Mouse (Mus musculus) hindbrain, embryonic 14.5 days (tissue): Measurements from ENCODE around the gene Chd3. TPM values are rescaled to one million over a fixed set of nuclear protein-coding genes. Genes with fewer than 3 reads are reported as not detected.

Experiments used
- ATAC-seq: fragments of 200-750 bp; cut with Nextera tagmentation; 2 replicates; pipeline ENCODE4 v1.8.0; 2017; ENCODE audit warnings: moderate number of reproducible peaks, mild to moderate bottlenecking, moderate TSS enrichment, moderate library complexity; ENCODE audit not compliant: low FRiP score
- DNase-seq: peaks from one replicate; pipeline ENCODE4 v3.0.0-alpha.2; 2015; ENCODE audit warnings: low spot score
- H3K27ac ChIP-seq: fragments of 300-500 bp; sonication (generic); 2 replicates; pipeline ENCODE4 v1.5.1; 2014; ENCODE audit warnings: mild to moderate bottlenecking, moderate library complexity
- H3K27me3 ChIP-seq: fragments of 300-500 bp; sonication (generic); 2 replicates; pipeline ENCODE4 v1.6.1; 2014; ENCODE audit warnings: mild to moderate bottlenecking, low read length, mixed read lengths; ENCODE audit not compliant: control insufficient read depth, insufficient read depth
- H3K36me3 ChIP-seq: fragments of 300-500 bp; sonication (generic); replicated peaks from 2 replicates; pipeline ENCODE4 v1.6.1; 2014; ENCODE audit not compliant: control insufficient read depth, insufficient read depth
- H3K4me1 ChIP-seq: fragments of 300-500 bp; sonication (generic); replicated peaks from 2 replicates; pipeline ENCODE4 v1.6.1; 2014; ENCODE audit warnings: antibody characterized with exemption, low read length, mixed read lengths; ENCODE audit not compliant: control insufficient read depth, insufficient read depth
- H3K4me2 ChIP-seq: fragments of 300-500 bp; sonication (generic); replicated peaks from 2 replicates; pipeline ENCODE4 v1.6.1; 2014; ENCODE audit warnings: mild to moderate bottlenecking, moderate library complexity
- H3K4me3 ChIP-seq: fragments of 300-500 bp; sonication (generic); replicated peaks from 2 replicates; pipeline ENCODE4 v1.5.1; 2014; ENCODE audit warnings: mild to moderate bottlenecking, low read length
- H3K9ac ChIP-seq: fragments of 300-500 bp; sonication (generic); 2 replicates; pipeline ENCODE4 v1.6.1; 2014
- H3K9me3 ChIP-seq: fragments of 300-500 bp; sonication (generic); 2 replicates; pipeline ENCODE4 v1.6.1; 2016; ENCODE audit warnings: low read length; ENCODE audit not compliant: control insufficient read depth
- WGBS: fragments of 180-500 bp; shearing (Covaris S2); extraction: QIAGEN DNeasy Blood & Tissue Kit; methylation state at CpG from one replicate; pipeline ENCODE4 v1.1.7; 2014; 5-methylcytosine and 5-hydroxymethylcytosine counted together
- polyA plus RNA-seq: library from polyadenylated mRNA; unstranded; fragments of >200 nt; fragmentation: Nextera tagmentation; extraction: Ambion mirVana; gene quantifications from 2 replicates; pipeline ENCODE4 v1.2.1, GENCODE M21; 2014

Gene Chd3
- polyA plus RNA-seq, 1 experiment from 2014 or later = 76.6 TPM

GRCm38 (mm10) chr11:69298231-69298630 lies 71.0 kb downstream of the Chd3 start:
- DNase-seq = no peak
- H3K4me1 ChIP-seq = no peaks in the 10 kb centered on the region

GRCm38 (mm10) chr11:69297799-69298198 lies 71.4 kb downstream of the Chd3 start:
- Histone ChIP-seq H3K36me3 (peaks cover 37% of the 10 kb centered on the region), H3K4me1 (no peaks in the 10 kb centered on the region), H3K27me3 (no peaks in the 10 kb centered on the region), H3K27ac (no peak overlapping the region), H3K9ac (no peak overlapping the region), H3K4me3 (no peak overlapping the region), H3K4me2 (no peak overlapping the region), H3K9me3 (no peaks in the 10 kb centered on the region)
- 94% methylated on average over 2 of the region's 2 CpGs for WGBS
- DNase-seq = no peak
- ATAC-seq = no peak

More at GRCm38 (mm10) chr11:69298231-69298630, 71.0 kb downstream of the Chd3 start:
- Histone ChIP-seq H3K27me3 (no peaks in the 10 kb centered on the region), H3K4me2 (no peak overlapping the region), H3K4me3 (no peak overlapping the region), H3K9ac (no peak overlapping the region), H3K36me3 (peaks cover 41% of the 10 kb centered on the region), H3K27ac (no peak overlapping the region), H3K9me3 (no peaks in the 10 kb centered on the region)
- WGBS = 75% methylated on average over 7 of the region's 7 CpGs
- no peak for ATAC-seq

- WGBS = 86% methylated on average over 3 of the region's 3 CpGs
- H3K36me3 ChIP-seq = peaks cover 18% of the 10 kb centered on the region
- no peak for DNase-seq
Measured at GRCm38 (mm10) chr11:69295286-69295685, 73.9 kb downstream of the Chd3 start.

More at GRCm38 (mm10) chr11:69295286-69295685, 73.9 kb downstream of the Chd3 start:
- Histone ChIP-seq H3K4me3 (no peak overlapping the region), H3K4me1 (no peaks in the 10 kb centered on the region), H3K27me3 (no peaks in the 10 kb centered on the region), H3K9me3 (no peaks in the 10 kb centered on the region), H3K9ac (no peak overlapping the region), H3K27ac (no peak overlapping the region), H3K4me2 (no peak overlapping the region)
- ATAC-seq = no peak

Other genes with a start within 250 kb of the Chd3 start
- 0.43 and 0.52 TPM in 2 replicates for gene Hes7, start 249.0 kb downstream of the Chd3 start, polyA plus RNA-seq
- 0.39 and 0.56 TPM in 2 replicates for gene 9130213A22Rik, start 246.8 kb downstream of the Chd3 start, polyA plus RNA-seq
- gene Aloxe3, start 243.5 kb downstream of the Chd3 start, polyA plus RNA-seq = 4.3 and 4.9 TPM in 2 replicates
- 0.59 and 0.60 TPM in 2 replicates for gene Alox12b, start 212.4 kb downstream of the Chd3 start, polyA plus RNA-seq
- gene Alox8, start 171.6 kb downstream of the Chd3 start, polyA plus RNA-seq = 0.25 and 0.30 TPM in 2 replicates
- gene Gucy2e, start 132.4 kb downstream of the Chd3 start, polyA plus RNA-seq = 0.29 and 0.34 TPM in 2 replicates
- gene Cntrob, start 45.6 kb downstream of the Chd3 start, polyA plus RNA-seq = 11.0 and 12.3 TPM in 2 replicates
- 176 and 197 TPM in 2 replicates for gene Trappc1, start 45.4 kb downstream of the Chd3 start, polyA plus RNA-seq
- 4.3 and 4.7 TPM in 2 replicates for gene Kcnab3, start 43.1 kb downstream of the Chd3 start, polyA plus RNA-seq
- gene Rnf227, start 28.9 kb downstream of the Chd3 start, polyA plus RNA-seq = 224 and 231 TPM in 2 replicates
- gene Naa38, start 26.1 kb upstream of the Chd3 start, polyA plus RNA-seq = 117 and 130 TPM in 2 replicates
- 23.9 and 26.7 TPM in 2 replicates for gene Cyb5d1, start 26.2 kb upstream of the Chd3 start, polyA plus RNA-seq
- gene Tmem88, start 28.8 kb upstream of the Chd3 start, polyA plus RNA-seq = 5.4 and 7.7 TPM in 2 replicates
- gene Kdm6b, start 44.3 kb upstream of the Chd3 start, polyA plus RNA-seq = 26.8 and 33.0 TPM in 2 replicates
- 4.8 and 4.9 TPM in 2 replicates for gene Dnah2, start 179.7 kb upstream of the Chd3 start, polyA plus RNA-seq
- gene Efnb3, start 190.8 kb upstream of the Chd3 start, polyA plus RNA-seq = 39.9 and 40.8 TPM in 2 replicates
- gene Wrap53, start 210.8 kb upstream of the Chd3 start, polyA plus RNA-seq = 15.6 and 16.8 TPM in 2 replicates
- 55.7 TPM in 2 replicates for gene Trp53, start 211.0 kb upstream of the Chd3 start, polyA plus RNA-seq
- gene Atp1b2, start 236.5 kb upstream of the Chd3 start, polyA plus RNA-seq = 72.1 and 94.2 TPM in 2 replicates
- gene Shbg, start 248.5 kb upstream of the Chd3 start, polyA plus RNA-seq = not detected in 2 replicates